Mouse (Mus musculus): ENCODE data around the gene Heca. TPM values are rescaled to one million over a fixed set of nuclear protein-coding genes. Genes with fewer than 3 reads are reported as not detected.

The Heca gene
- polyA plus RNA-seq, 2 experiments = 8.1 to 19.2 TPM

DNA sequence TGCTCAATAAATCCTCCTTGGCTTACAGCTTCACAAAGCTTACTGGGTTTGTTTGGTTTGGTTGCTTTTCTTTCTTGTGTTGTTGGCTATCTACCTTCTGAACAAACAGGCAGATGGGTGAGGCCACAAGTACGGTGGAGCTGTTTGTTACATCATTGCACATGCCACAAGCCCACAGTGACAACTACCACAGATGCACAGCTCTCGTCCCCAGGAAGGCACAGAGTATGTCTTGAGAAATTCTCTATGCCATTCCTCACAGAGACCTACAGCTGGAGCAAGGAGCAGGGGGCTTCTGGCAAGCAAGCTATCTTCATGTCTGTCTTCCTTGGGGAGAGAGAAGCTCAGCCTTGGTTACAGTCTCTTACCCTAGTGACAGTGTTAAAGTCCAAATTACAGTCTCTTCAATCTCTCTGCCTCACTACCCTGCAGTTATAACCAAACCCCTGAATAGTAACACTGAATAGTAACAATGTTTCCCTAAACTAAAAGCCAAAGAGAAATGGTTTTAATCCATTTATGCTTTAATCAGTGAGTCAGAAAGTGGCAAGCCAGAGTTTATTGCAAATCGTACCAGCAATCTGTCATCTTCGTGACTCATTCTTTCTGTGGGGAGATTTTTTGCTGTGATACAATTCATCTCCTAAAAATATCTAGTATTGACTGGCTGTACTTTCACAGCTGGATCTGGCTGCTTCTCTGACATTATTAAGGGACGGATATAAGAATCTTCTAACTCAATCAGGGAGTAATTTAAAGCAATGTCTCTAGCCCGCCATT lies 87.0 kb downstream of the Heca start:
- 79% methylated on average over 6 of the region's 6 CpGs for WGBS
- Histone ChIP-seq H3K36me3 (ENCODE audit: control insufficient read depth, insufficient read depth, low read length) (no peaks in the 10 kb centered on the region), H3K4me2 (replicated peaks; ENCODE audit: low read depth, low read length, severe bottlenecking) (no peak overlapping the region), H3K4me3 (replicated peaks; ENCODE audit: low read length) (no peak overlapping the region), H3K27ac (replicated peaks; ENCODE audit: low read depth, low read length) (no peak overlapping the region), H3K9me3 (ENCODE audit: control insufficient read depth, low read length) (no peaks in the 10 kb centered on the region; the same call in none of the 2 replicates), H3K27me3 (ENCODE audit: control insufficient read depth, insufficient read depth, low read length) (no peaks in the 10 kb centered on the region), H3K9ac (ENCODE audit: low read depth, low read length, severe bottlenecking) (no peak overlapping the region), H3K4me1 (ENCODE audit: control insufficient read depth, insufficient read depth, low read length) (no peaks in the 10 kb centered on the region)
- no peak for TF ChIP-seq POLR2A (IDR thresholded peaks at IDR 0.05; ENCODE audit: borderline replicate concordance, extremely low read depth, insufficient read depth, insufficient read length)
- no peak for DNase-seq (ENCODE audit: low spot score)
- no peak for ATAC-seq (ENCODE audit: low FRiP score, low read depth)

DNA sequence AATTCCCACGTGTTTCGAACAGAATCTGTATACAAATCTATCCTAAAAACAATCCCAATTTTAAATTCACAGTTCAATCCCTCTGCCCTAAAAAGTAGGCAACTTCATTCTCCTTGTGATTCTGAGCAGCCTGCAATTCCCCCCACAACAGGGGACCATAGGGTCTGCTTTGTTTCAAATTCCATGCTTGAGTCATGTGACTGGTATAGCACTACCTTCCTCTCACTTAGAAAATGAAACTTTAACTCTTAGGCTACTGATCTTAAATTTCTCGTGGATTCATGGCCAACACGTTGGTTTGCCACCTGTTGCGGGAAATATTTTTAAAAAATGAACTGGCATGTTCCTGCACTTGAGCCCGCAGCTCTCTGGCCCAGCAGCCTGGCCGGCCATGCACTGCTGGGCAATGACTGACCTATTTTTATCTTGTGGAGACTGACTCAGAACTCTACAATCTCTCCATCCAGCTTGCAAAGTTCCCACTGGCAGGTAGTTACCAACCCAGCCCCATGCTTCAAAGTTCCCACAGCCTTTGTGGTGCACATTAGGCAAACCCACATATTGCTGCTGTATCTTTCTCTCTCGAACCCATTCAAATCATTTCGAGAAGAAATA lies 90.1 kb downstream of the Heca start:
- H3K9me3 ChIP-seq (ENCODE audit: control insufficient read depth, low read length) = no peaks in the 10 kb centered on the region; the same call in none of the 2 replicates
- 89% methylated on average over 9 of the region's 9 CpGs for WGBS
- no peaks in the 10 kb centered on the region for H3K4me1 ChIP-seq (ENCODE audit: control insufficient read depth, insufficient read depth, low read length)
- no peaks in the 10 kb centered on the region for H3K27me3 ChIP-seq (ENCODE audit: control insufficient read depth, insufficient read depth, low read length)
- TF ChIP-seq POLR2A (IDR thresholded peaks at IDR 0.05; ENCODE audit: borderline replicate concordance, extremely low read depth, insufficient read depth, insufficient read length) = no peak
- no peak overlapping the region for H3K9ac ChIP-seq (ENCODE audit: low read depth, low read length, severe bottlenecking)
- no peak overlapping the region for H3K27ac ChIP-seq (replicated peaks; ENCODE audit: low read depth, low read length)
- no peak overlapping the region for H3K4me2 ChIP-seq (replicated peaks; ENCODE audit: low read depth, low read length, severe bottlenecking)
- ATAC-seq (ENCODE audit: low FRiP score, low read depth) (no peak), DNase-seq (ENCODE audit: low spot score) (no peak)
- H3K4me3 ChIP-seq (replicated peaks; ENCODE audit: low read length) = no peak overlapping the region
- no peaks in the 10 kb centered on the region for H3K36me3 ChIP-seq (ENCODE audit: control insufficient read depth, insufficient read depth, low read length)

DNA sequence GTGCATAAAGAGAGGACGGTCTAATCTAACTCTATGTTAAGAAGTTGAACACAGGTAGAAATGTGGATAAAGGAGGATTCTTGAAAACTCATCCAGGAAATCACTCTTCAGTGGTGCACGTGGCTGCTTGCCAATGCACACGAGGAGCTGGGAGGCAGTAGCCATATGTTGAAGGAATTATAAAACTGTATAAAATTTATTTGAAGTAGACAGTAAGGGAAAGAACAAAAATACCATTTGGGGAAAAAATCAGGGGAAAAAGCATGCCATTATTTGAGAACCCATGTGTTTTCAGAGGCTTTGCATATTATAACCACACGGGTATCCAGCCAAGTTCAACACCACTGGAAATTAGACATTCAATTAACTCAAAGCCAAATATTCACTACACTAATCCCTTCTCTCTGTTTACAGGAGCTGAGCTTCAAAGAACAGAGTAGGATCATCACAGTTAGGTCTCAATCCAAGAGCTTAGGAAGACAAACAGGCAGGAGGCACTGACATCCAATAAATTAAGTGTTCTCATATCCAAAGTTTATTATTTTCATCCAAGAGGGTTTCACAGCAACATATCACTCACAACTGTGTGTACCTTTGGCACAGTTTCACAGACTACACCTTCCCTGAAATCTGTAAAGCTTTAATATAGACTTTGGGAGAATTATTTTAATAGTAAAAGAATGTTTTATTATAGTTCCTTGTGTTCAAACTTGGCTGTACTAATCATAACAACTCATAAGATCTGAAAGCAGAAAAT lies 102.9 kb downstream of the Heca start:
- no peak overlapping the region for H3K9ac ChIP-seq (ENCODE audit: low read depth, low read length, severe bottlenecking)
- ATAC-seq (ENCODE audit: low FRiP score, low read depth) = 0 out of 2 replicates have a peak, but pooled peaks have one; percentile 44
- H3K9me3 ChIP-seq (ENCODE audit: control insufficient read depth, low read length) = 0 out of 2 replicates have a peak, but pooled peaks cover 4% of the 10 kb centered on the region
- H3K4me1 ChIP-seq (ENCODE audit: control insufficient read depth, insufficient read depth, low read length) = peaks cover 8% of the 10 kb centered on the region; the same call in 1 of the 2 replicates
- H3K27ac ChIP-seq (replicated peaks; ENCODE audit: low read depth, low read length) = peak overlapping the region; percentile 21; the same call in 1 of the 2 replicates
- H3K4me3 ChIP-seq (replicated peaks; ENCODE audit: low read length) = no peak overlapping the region
- no peak for TF ChIP-seq POLR2A (IDR thresholded peaks at IDR 0.05; ENCODE audit: borderline replicate concordance, extremely low read depth, insufficient read depth, insufficient read length)
- H3K36me3 ChIP-seq (ENCODE audit: control insufficient read depth, insufficient read depth, low read length) = no peaks in the 10 kb centered on the region
- 31% methylated on average over 4 of the region's 4 CpGs for WGBS
- no peak overlapping the region for H3K4me2 ChIP-seq (replicated peaks; ENCODE audit: low read depth, low read length, severe bottlenecking)
- no peaks in the 10 kb centered on the region for H3K27me3 ChIP-seq (ENCODE audit: control insufficient read depth, insufficient read depth, low read length)
- DNase-seq (ENCODE audit: low spot score) = peak; percentile 21

DNA sequence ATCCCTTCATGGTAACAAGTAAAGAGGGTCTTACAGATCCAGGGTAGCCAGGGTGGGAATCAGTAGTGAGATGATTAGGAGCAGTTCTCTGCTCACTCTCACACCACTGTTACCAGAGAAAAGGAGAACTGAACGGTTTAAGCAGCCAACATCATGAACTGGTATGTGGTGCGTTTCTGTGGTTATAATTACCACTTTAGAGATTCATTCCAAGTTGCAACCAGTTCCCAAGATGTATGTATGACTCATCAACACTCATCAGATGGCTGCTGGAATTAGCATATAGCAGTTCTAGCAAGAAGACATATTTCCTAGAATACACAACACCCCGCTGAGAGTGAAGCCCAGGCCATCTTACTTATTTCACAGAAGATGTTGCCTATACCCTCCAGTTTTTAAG lies 105.8 kb downstream of the Heca start:
- Histone ChIP-seq H3K9me3 (ENCODE audit: control insufficient read depth, low read length) (0 out of 2 replicates have a peak, but pooled peaks cover 2% of the 10 kb centered on the region), H3K27me3 (ENCODE audit: control insufficient read depth, insufficient read depth, low read length) (no peaks in the 10 kb centered on the region), H3K36me3 (ENCODE audit: control insufficient read depth, insufficient read depth, low read length) (no peaks in the 10 kb centered on the region), H3K27ac (replicated peaks; ENCODE audit: low read depth, low read length) (no peak overlapping the region), H3K9ac (ENCODE audit: low read depth, low read length, severe bottlenecking) (no peak overlapping the region), H3K4me2 (replicated peaks; ENCODE audit: low read depth, low read length, severe bottlenecking) (no peak overlapping the region), H3K4me3 (replicated peaks; ENCODE audit: low read length) (no peak overlapping the region), H3K4me1 (ENCODE audit: control insufficient read depth, insufficient read depth, low read length) (peaks cover 8% of the 10 kb centered on the region; the same call in 1 of the 2 replicates)
- ATAC-seq (ENCODE audit: low FRiP score, low read depth) (no peak), DNase-seq (ENCODE audit: low spot score) (no peak)
- no peak for TF ChIP-seq POLR2A (IDR thresholded peaks at IDR 0.05; ENCODE audit: borderline replicate concordance, extremely low read depth, insufficient read depth, insufficient read length)
- 85% methylated on average over 3 of the region's 3 CpGs for WGBS

DNA sequence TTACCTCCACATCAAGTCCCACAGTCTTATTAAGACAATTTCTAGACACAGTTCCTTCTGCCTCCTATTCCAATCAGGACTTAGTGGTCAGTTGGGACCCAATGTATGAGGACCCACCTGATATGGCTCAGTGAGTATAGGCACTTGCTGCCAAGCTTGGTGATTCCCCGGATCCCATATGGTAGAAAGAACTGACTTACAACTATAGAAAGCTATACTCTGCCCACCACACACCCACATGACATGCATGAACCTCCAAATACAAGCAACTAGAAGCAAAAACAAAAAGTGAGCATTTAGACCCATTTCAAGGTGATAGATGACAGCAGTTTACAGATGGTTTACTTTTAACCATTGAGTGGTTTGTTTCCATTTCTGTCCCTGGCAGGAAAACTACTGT lies 111.6 kb downstream of the Heca start:
- DNase-seq (ENCODE audit: low spot score) (no peak), ATAC-seq (ENCODE audit: low FRiP score, low read depth) (no peak)
- Histone ChIP-seq H3K27me3 (ENCODE audit: control insufficient read depth, insufficient read depth, low read length) (no peaks in the 10 kb centered on the region), H3K4me1 (ENCODE audit: control insufficient read depth, insufficient read depth, low read length) (no peaks in the 10 kb centered on the region), H3K4me3 (replicated peaks; ENCODE audit: low read length) (no peak overlapping the region), H3K4me2 (replicated peaks; ENCODE audit: low read depth, low read length, severe bottlenecking) (no peak overlapping the region), H3K36me3 (ENCODE audit: control insufficient read depth, insufficient read depth, low read length) (no peaks in the 10 kb centered on the region), H3K27ac (replicated peaks; ENCODE audit: low read depth, low read length) (no peak overlapping the region), H3K9ac (ENCODE audit: low read depth, low read length, severe bottlenecking) (no peak overlapping the region), H3K9me3 (ENCODE audit: control insufficient read depth, low read length) (no peaks in the 10 kb centered on the region)
- TF ChIP-seq POLR2A (IDR thresholded peaks at IDR 0.05; ENCODE audit: borderline replicate concordance, extremely low read depth, insufficient read depth, insufficient read length) = no peak
- WGBS = 92% methylated on average over 1 of the region's 1 CpGs

Data from limb, embryonic 14.5 days (tissue).